Mouse (Mus musculus): ENCODE results near the gene Myoz2.

- TF ChIP-seq HCFC1 (IDR thresholded peaks at IDR 0.05; ENCODE audit: borderline replicate concordance, insufficient read depth, low read length) (no peak), CHD2 (IDR thresholded peaks at IDR 0.05; ENCODE audit: low read depth, low read length) (no peak), ZNF384 (IDR thresholded peaks at IDR 0.05; ENCODE audit: low read depth, low read length) (no peak), ZC3H11A (IDR thresholded peaks at IDR 0.05; ENCODE audit: borderline replicate concordance, low read depth, low read length) (no peak), MAFK (IDR thresholded peaks at IDR 0.05; ENCODE audit: insufficient read depth, low read depth, low read length) (no peak)
Observed at GRCm38 (mm10) chr3:122975363-122975762, 59.5 kb downstream of the Myoz2 start.

Data from ES-E14 (cell line).